Mouse (Mus musculus) liver, embryonic 13.5 days (tissue): ENCODE measurements around the gene Acy3. TPM values are rescaled to one million over a fixed set of nuclear protein-coding genes. Genes with fewer than 3 reads are reported as not detected.

ENCODE experiments used
- ATAC-seq: fragments of 200-750 bp; cut with Nextera tagmentation; 2 replicates; pipeline ENCODE4 v1.8.0; 2017; ENCODE audit warnings: low read depth, mild to moderate bottlenecking, moderate number of reproducible peaks, moderate library complexity
- DNase-seq: peaks from one replicate; pipeline ENCODE4 v3.0.0; 2022
- H3K27ac ChIP-seq: fragments of 300-500 bp; sonication (generic); 2 replicates; pipeline ENCODE4 v1.5.1; 2015; ENCODE audit warnings: moderate library complexity, mild to moderate bottlenecking, inconsistent platforms
- H3K27me3 ChIP-seq: fragments of 300-500 bp; sonication (generic); 2 replicates; pipeline ENCODE4 v1.6.1; 2015; ENCODE audit warnings: mild to moderate bottlenecking, inconsistent platforms
- H3K36me3 ChIP-seq: fragments of 300-500 bp; sonication (generic); 2 replicates; pipeline ENCODE4 v1.6.1; 2015; ENCODE audit warnings: mild to moderate bottlenecking, inconsistent platforms
- H3K4me1 ChIP-seq: fragments of 300-500 bp; sonication (generic); replicated peaks from 2 replicates; pipeline ENCODE4 v1.6.1; 2015; ENCODE audit warnings: inconsistent platforms
- H3K4me2 ChIP-seq: fragments of 300-500 bp; sonication (generic); 2 replicates; pipeline ENCODE4 v1.6.1; 2015; ENCODE audit warnings: inconsistent platforms, mild to moderate bottlenecking, moderate library complexity
- H3K4me3 ChIP-seq: fragments of 300-500 bp; sonication (generic); replicated peaks from 2 replicates; pipeline ENCODE4 v1.5.1; 2015; ENCODE audit warnings: mild to moderate bottlenecking, inconsistent platforms
- H3K9ac ChIP-seq: fragments of 300-500 bp; sonication (generic); 2 replicates; pipeline ENCODE4 v1.6.1; 2015; ENCODE audit warnings: mild to moderate bottlenecking, inconsistent platforms
- H3K9me3 ChIP-seq: fragments of 300-500 bp; sonication (generic); replicated peaks from 2 replicates; pipeline ENCODE4 v1.6.1; 2016; ENCODE audit warnings: inconsistent platforms
- whole genome bisulfite sequencing: fragments of 180-500 bp; shearing (Covaris S2); methylation state at CpG from one replicate; pipeline ENCODE4 v1.1.7; 2015; ENCODE audit not compliant: insufficient replicate concordance; 5-methylcytosine and 5-hydroxymethylcytosine counted together
- polyA plus RNA-seq: library from polyadenylated mRNA; unstranded; fragments of >200 nt; fragmentation: Nextera tagmentation; extraction: Ambion mirVana; gene quantifications from 2 replicates; pipeline ENCODE4 v1.2.1, GENCODE M21; 2015

The Acy3 gene
- polyA plus RNA-seq, 1 experiment from 2014 or later = 9.5 TPM

DNA sequence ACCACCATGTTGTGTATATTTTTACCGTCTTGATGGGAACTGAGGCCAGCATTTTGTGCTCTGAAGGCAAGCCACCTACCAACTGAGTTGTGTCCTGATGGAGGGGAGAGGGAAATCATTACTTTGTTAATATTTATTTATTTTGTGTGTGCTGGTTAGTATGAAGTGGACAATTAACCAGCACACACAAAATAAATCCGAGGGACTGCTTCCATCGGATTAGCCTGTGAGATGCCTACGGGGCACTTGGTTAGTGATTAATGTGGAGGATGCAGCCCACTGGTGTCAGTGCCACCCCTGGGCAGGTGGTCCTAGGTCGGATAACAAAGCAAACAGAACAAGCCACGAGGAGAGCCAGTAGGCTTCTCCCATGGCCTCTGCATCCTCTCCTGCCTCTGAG, 8.6 kb downstream of the Acy3 start:
- no peak overlapping the region for H3K4me3 ChIP-seq
- DNase-seq = no peak
- peaks cover 23% of the 10 kb centered on the region for H3K4me1 ChIP-seq
- H3K36me3 ChIP-seq = no peaks in the 10 kb centered on the region
- WGBS = 63% methylated on average over 6 of the region's 6 CpGs
- H3K9ac ChIP-seq = no peak overlapping the region
- no peak for ATAC-seq
- H3K4me2 ChIP-seq = no peak overlapping the region
- 0 out of 2 replicates have a peak, but pooled peaks cover 4% of the 10 kb centered on the region for H3K27me3 ChIP-seq
- H3K9me3 ChIP-seq = no peaks in the 10 kb centered on the region
- H3K27ac ChIP-seq = no peak overlapping the region

DNA sequence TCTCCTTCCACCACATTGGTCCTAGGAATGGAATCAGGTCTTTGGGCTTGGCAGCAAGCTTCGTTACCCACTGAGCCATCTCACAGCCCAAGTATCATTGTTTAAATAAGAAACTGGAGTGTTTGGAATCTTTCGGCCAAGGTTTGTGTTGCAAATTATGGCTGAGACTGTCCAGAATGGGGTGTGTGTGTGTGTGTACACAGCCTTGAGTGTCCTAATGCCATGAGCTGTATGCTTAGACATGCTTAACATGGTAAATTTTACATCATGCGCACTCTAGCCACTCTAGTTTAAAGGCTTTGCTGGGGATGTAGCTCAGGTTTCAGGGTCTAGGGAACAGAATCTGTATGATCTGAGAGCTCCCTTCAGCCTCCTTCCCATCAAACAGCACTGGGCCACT, 9.1 kb downstream of the Acy3 start:
- 0 out of 2 replicates have a peak, but pooled peaks cover 4% of the 10 kb centered on the region for H3K27me3 ChIP-seq
- H3K4me2 ChIP-seq = no peak overlapping the region
- no peak overlapping the region for H3K9ac ChIP-seq
- no peak for ATAC-seq
- DNase-seq = no peak
- no peaks in the 10 kb centered on the region for H3K9me3 ChIP-seq
- no peak overlapping the region for H3K27ac ChIP-seq
- 79% methylated on average over 3 of the region's 3 CpGs for WGBS
- no peak overlapping the region for H3K4me3 ChIP-seq
- peaks cover 24% of the 10 kb centered on the region for H3K4me1 ChIP-seq
- no peaks in the 10 kb centered on the region for H3K36me3 ChIP-seq

DNA sequence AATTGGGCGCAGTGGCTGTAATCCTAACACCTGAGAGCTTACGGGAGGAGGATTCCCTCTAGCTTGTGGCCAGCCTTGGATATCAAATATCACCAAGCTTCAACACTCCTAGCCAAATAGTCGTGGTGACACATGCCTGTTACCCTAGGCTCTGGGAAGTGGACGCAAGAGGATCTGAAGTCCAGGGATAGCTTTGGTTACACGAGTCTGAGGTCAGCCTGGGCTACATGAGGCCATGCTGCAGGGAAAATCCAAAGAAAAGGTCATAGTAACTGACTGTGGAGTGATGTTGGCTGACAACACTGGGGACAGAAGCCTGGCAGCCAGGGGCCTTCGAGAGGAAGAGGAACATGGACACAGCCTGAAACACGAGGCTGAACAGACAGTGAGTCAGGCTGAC, 9.7 kb downstream of the Acy3 start:
- Histone ChIP-seq H3K4me1 (peaks cover 30% of the 10 kb centered on the region), H3K36me3 (no peaks in the 10 kb centered on the region), H3K27me3 (0 out of 2 replicates have a peak, but pooled peaks cover 4% of the 10 kb centered on the region), H3K4me3 (no peak overlapping the region), H3K9me3 (no peaks in the 10 kb centered on the region), H3K9ac (no peak overlapping the region), H3K4me2 (no peak overlapping the region), H3K27ac (no peak overlapping the region)
- no peak for ATAC-seq
- 50% methylated on average over 7 of the region's 7 CpGs for WGBS
- DNase-seq = no peak

DNA sequence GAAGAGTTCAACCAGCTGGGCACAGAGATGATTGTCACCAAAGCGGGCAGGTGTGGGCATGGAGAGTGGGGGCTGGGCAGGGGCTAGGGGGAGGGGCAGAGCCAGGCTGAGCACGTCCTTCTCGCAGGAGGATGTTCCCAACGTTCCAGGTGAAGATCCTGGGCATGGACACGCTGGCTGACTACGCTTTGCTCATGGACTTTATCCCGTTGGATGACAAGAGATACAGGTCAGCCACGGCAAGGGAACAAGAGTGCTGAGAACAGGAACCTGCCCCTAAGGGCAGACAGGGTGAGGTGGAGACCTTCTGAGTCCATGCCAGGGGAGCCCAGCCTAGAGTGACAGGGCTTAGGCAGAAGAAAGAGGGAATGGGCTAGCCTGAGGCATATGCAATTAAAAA, 10.4 kb downstream of the Acy3 start:
- DNase-seq = no peak
- Histone ChIP-seq H3K4me3 (no peak overlapping the region), H3K9me3 (no peaks in the 10 kb centered on the region), H3K4me1 (peaks cover 36% of the 10 kb centered on the region), H3K9ac (no peak overlapping the region), H3K36me3 (no peaks in the 10 kb centered on the region), H3K27me3 (0 out of 2 replicates have a peak, but pooled peaks cover 4% of the 10 kb centered on the region), H3K27ac (no peak overlapping the region), H3K4me2 (no peak overlapping the region)
- WGBS = 67% methylated on average over 8 of the region's 8 CpGs
- no peak for ATAC-seq

- Histone ChIP-seq H3K27me3 (0 out of 2 replicates have a peak, but pooled peaks cover 3% of the 10 kb centered on the region), H3K4me1 (peaks cover 40% of the 10 kb centered on the region), H3K9me3 (no peaks in the 10 kb centered on the region), H3K9ac (no peak overlapping the region), H3K4me3 (no peak overlapping the region), H3K36me3 (no peaks in the 10 kb centered on the region), H3K27ac (no peak overlapping the region), H3K4me2 (no peak overlapping the region)
- WGBS = 52% methylated on average over 8 of the region's 8 CpGs
- DNase-seq (no peak), ATAC-seq (no peak)
Measured at GRCm38 (mm10) chr19:3997231-3997630, 10.9 kb downstream of the Acy3 start.

DNA sequence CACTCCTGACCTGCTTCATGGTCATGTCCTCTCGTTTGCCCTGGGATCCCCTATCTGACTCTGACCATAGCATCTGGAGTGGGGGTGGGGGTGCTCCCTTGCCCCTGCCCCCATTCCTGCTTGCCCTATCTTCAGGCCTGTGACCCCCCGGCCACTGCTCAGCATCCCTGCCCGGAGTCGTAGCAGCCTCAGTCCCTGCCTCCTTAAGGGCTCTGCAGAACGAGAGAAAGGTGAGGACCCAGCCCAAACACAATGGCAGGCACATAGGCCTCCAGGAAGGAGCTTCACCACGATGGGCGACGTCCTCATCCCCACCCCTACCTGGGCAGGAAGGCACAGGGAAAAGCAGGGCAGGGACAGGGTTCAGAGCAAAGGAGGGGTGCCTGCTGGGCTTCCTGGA, 12.0 kb downstream of the Acy3 start:
- DNase-seq = no peak
- H3K9ac ChIP-seq = no peak overlapping the region
- H3K4me1 ChIP-seq = peaks cover 38% of the 10 kb centered on the region
- H3K27ac ChIP-seq = no peak overlapping the region
- H3K27me3 ChIP-seq = no peaks in the 10 kb centered on the region
- no peaks in the 10 kb centered on the region for H3K9me3 ChIP-seq
- H3K36me3 ChIP-seq = no peaks in the 10 kb centered on the region
- WGBS = 65% methylated on average over 8 of the region's 8 CpGs
- ATAC-seq = no peak
- H3K4me3 ChIP-seq = no peak overlapping the region
- no peak overlapping the region for H3K4me2 ChIP-seq

DNA sequence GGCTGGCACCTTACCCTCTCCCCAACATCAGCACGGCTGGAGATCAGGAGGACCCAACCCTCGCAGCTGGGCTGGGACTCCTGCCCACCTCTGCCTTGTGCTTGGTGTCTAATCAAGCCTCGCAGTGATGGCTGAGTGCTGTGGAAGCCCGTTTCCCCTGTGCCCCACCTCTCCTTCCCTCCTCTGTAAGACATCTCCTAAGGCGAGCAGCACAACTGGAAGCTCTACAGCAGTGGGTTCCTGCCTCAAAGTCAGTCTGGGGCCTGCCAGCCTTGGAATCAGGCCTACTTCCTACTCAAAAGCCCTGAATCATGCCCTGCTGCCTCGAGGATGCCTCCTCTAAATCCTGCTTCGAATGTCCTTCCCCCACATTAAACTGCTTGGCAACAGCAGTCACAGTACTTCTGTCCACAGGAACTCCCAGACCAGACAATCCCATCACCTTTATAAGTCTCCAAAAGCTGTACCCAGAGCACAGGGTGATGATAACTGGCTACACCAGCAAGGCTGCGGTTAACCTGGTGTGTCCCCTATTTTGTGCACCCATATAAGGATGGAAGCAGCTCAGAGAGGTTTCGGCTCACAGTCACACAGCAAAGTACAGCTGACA, 12.9 kb downstream of the Acy3 start:
- WGBS = 70% methylated on average over 9 of the region's 9 CpGs
- Histone ChIP-seq H3K36me3 (0 out of 2 replicates have a peak, but pooled peaks cover under 1% of the 10 kb centered on the region), H3K27me3 (no peaks in the 10 kb centered on the region), H3K9me3 (no peaks in the 10 kb centered on the region), H3K4me2 (peak overlapping the region; percentile 90), H3K4me1 (peaks cover 38% of the 10 kb centered on the region), H3K27ac (0 out of 2 replicates have a peak overlapping the region, but pooled peaks have one; percentile 64), H3K9ac (peak overlapping the region; percentile 60), H3K4me3 (peak overlapping the region; percentile 81)
- DNase-seq = no peak
- ATAC-seq = no peak

- WGBS = under 1% methylated on average over 64 of the region's 64 CpGs
Measured at GRCm38 (mm10) chr19:4000119-4000900, 13.9 kb downstream of the Acy3 start, which contains the start of the genes Nudt8 and Gm49405. Gene Nudt8, plus strand, starts transcription at chr19:4000580. Gene Gm49405, plus strand, starts transcription at chr19:4000626.

DNA sequence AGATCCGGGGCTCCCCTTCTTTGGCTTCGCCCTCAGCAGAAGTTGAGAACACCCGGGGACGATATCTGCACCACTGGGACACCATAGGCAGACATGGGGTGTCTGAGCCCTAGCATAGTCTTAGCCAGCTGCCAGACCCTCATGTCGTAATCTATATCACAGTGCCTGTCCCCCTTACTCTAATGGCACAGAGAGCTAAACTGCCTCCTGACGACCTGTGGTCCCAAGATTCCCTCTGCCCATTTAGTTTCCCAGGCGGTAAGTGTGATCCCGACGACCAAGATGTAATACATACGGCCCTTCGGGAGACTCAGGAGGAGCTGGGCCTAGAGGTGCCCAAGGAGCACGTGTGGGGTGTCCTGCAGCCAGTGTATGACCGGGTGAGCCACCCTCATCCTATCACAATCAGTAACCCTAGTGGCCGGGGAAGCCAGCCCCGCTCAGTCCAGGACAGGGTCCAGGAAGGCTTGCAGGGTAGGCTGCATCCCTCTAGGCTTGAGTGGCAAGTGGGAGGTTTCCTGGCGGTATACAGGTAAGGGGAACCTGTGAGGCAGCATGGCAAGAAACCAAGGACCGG, 14.7 kb downstream of the Acy3 start:
- Histone ChIP-seq H3K4me1 (peaks cover 38% of the 10 kb centered on the region), H3K27ac (peak overlapping the region; percentile 96), H3K4me3 (peak overlapping the region; percentile 81)

More at GRCm38 (mm10) chr19:4000119-4000900, 13.9 kb downstream of the Acy3 start, which contains the start of the genes Nudt8 and Gm49405:
- H3K4me1 ChIP-seq = peaks cover 38% of the 10 kb centered on the region
- H3K27me3 ChIP-seq = no peaks in the 10 kb centered on the region
- peak within 1 kb of the TSS; percentile 90 for H3K4me2 ChIP-seq
- H3K4me3 ChIP-seq = peak within 1 kb of the TSS; percentile 81
- peak within 1 kb of the TSS; percentile 96 for H3K27ac ChIP-seq
- H3K9ac ChIP-seq = peak within 1 kb of the TSS; percentile 84
- peaks cover 6% of the 10 kb centered on the region for H3K36me3 ChIP-seq
- H3K9me3 ChIP-seq = no peaks in the 10 kb centered on the region
- ATAC-seq (peak; percentile 89), DNase-seq (peak; percentile 97)

GRCm38 (mm10) chr19:4001752-4002151, 15.4 kb downstream of the Acy3 start:
- peak overlapping the region; percentile 90 for H3K4me2 ChIP-seq
- H3K4me1 ChIP-seq = peaks cover 38% of the 10 kb centered on the region
- no peaks in the 10 kb centered on the region for H3K9me3 ChIP-seq
- WGBS = 82% methylated on average over 5 of the region's 5 CpGs
- H3K9ac ChIP-seq = peak overlapping the region; percentile 84; the same call in 1 of the 2 replicates
- no peaks in the 10 kb centered on the region for H3K27me3 ChIP-seq
- H3K27ac ChIP-seq = no peak overlapping the region
- ATAC-seq (no peak), DNase-seq (no peak)
- H3K36me3 ChIP-seq = peaks cover 18% of the 10 kb centered on the region
- H3K4me3 ChIP-seq = no peak overlapping the region

More for the DNA sequence above, 14.7 kb downstream of the Acy3 start:
- peak overlapping the region; percentile 90 for H3K4me2 ChIP-seq
- no peaks in the 10 kb centered on the region for H3K9me3 ChIP-seq
- peaks cover 11% of the 10 kb centered on the region for H3K36me3 ChIP-seq
- 25% methylated on average over 17 of the region's 17 CpGs for WGBS
- DNase-seq (no peak), ATAC-seq (peak; percentile 2; the same call in 1 of the 2 replicates)
- H3K9ac ChIP-seq = peak overlapping the region; percentile 84
- H3K27me3 ChIP-seq = no peaks in the 10 kb centered on the region

GRCm38 (mm10) chr19:4003112-4003511, 16.7 kb downstream of the Acy3 start, which contains the start of gene Doc2g:
Gene Doc2g, plus strand, starts transcription at chr19:4003313.
- H3K27me3 ChIP-seq = no peaks in the 10 kb centered on the region
- no peak within 1 kb of the TSS for H3K9ac ChIP-seq
- peaks cover 36% of the 10 kb centered on the region for H3K4me1 ChIP-seq
- no peaks in the 10 kb centered on the region for H3K9me3 ChIP-seq
- no peak for DNase-seq
- H3K4me2 ChIP-seq = no peak within 1 kb of the TSS
- no peak within 1 kb of the TSS for H3K4me3 ChIP-seq
- WGBS = 67% methylated on average over 1 of the region's 1 CpGs
- H3K27ac ChIP-seq = no peak within 1 kb of the TSS
- H3K36me3 ChIP-seq = peaks cover 32% of the 10 kb centered on the region
- ATAC-seq = no peak
